Mouse (Mus musculus) neural tube, embryonic 10.5 days (tissue): ENCODE measurements around the gene Lrrk2.

Source experiments
- DNase-seq: peaks from one replicate; pipeline ENCODE4 v3.0.0-alpha.2; 2017; ENCODE audit warnings: low spot score; ENCODE audit errors: extremely low spot score

Lrrk2 gene

GRCm38 (mm10) chr15:91685880-91686563, 13.0 kb downstream of the Lrrk2 start:
- DNase-seq = no peak

- DNase-seq = no peak
These were observed 17.7 kb downstream of the Lrrk2 start for GRCm38 (mm10) chr15:91690648-91691047.

GRCm38 (mm10) chr15:91693051-91693450, 20.1 kb downstream of the Lrrk2 start:
- DNase-seq = no peak

GRCm38 (mm10) chr15:91693856-91694255, 20.9 kb downstream of the Lrrk2 start:
- DNase-seq = no peak

GRCm38 (mm10) chr15:91700841-91701240, 27.9 kb downstream of the Lrrk2 start:
- no peak for DNase-seq

GRCm38 (mm10) chr15:91702991-91703715, 30.2 kb downstream of the Lrrk2 start:
- DNase-seq = no peak

- DNase-seq = no peak
These were observed 31.1 kb downstream of the Lrrk2 start for GRCm38 (mm10) chr15:91704091-91704490.

- no peak for DNase-seq
These were observed 36.5 kb downstream of the Lrrk2 start for GRCm38 (mm10) chr15:91709207-91710130.

GRCm38 (mm10) chr15:91735216-91735922, 62.4 kb downstream of the Lrrk2 start:
- DNase-seq = no peak

GRCm38 (mm10) chr15:91736791-91737533, 64.0 kb downstream of the Lrrk2 start:
- DNase-seq = peak; percentile 76

GRCm38 (mm10) chr15:91738808-91739207, 65.8 kb downstream of the Lrrk2 start:
- DNase-seq = no peak

GRCm38 (mm10) chr15:91745501-91745900, 72.5 kb downstream of the Lrrk2 start:
- DNase-seq = no peak

- peak; percentile 27 for DNase-seq
These were observed 79.1 kb downstream of the Lrrk2 start for GRCm38 (mm10) chr15:91752111-91752510.

GRCm38 (mm10) chr15:91753378-91754080, 80.6 kb downstream of the Lrrk2 start:
- DNase-seq = no peak

- DNase-seq = peak; percentile 41
These were observed 81.6 kb downstream of the Lrrk2 start for GRCm38 (mm10) chr15:91754546-91754945.

GRCm38 (mm10) chr15:91755756-91756155, 82.8 kb downstream of the Lrrk2 start:
- no peak for DNase-seq

- no peak for DNase-seq
These were observed 99.1 kb downstream of the Lrrk2 start for GRCm38 (mm10) chr15:91772041-91772440.

- no peak for DNase-seq
These were observed 106.2 kb downstream of the Lrrk2 start for GRCm38 (mm10) chr15:91779166-91779565.

- peak; percentile 35 for DNase-seq
These were observed 108.2 kb downstream of the Lrrk2 start for GRCm38 (mm10) chr15:91781172-91781571.

GRCm38 (mm10) chr15:91788338-91788737, 115.4 kb downstream of the Lrrk2 start:
- DNase-seq = no peak
